Mouse (Mus musculus): Measurements from ENCODE around the gene Akirin2. TPM values are rescaled to one million over a fixed set of nuclear protein-coding genes. Genes with fewer than 3 reads are reported as not detected.
A peak's percentile ranks its signal among the peaks of the same experiment; 100 is the strongest.

Akirin2 gene
- total RNA-seq, 1 experiment: 56.4 TPM

DNA sequence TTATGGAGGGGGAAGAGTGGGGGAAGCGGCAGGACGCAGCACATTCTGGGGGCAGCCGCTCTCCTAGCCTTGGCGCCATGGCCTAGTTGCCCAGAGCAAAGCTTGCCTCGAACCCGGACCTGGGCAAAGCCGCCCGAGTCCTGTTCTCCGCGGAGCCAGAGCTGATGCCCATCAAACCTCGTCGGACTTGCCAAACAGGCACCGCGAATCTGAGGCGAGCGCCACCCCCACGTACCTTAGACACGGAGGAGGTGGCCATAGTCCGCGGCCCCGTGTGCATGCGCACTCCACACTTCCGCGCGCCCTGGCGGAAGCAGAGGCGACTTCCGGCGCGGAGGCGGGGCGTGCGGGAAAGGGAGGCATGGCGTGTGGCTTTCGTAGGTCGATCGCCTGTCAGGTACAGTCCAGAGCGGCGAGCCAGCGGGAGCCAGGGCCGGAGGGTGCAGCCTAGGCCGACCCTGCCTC is 63.9 kb downstream of the Akirin2 start, which contains the start of the genes Orc3 and Rars2:
Orc3 (minus strand) TSS at position 315 of the 465 bp plus-strand sequence.
Rars2 (plus strand) TSS at position 328 of the 465 bp plus-strand sequence.
- DNase-seq (ENCODE audit: low read depth, low spot score): peak; percentile 79
- Histone ChIP-seq H3K9me3 (ENCODE audit: control insufficient read depth, insufficient read depth, low read depth, low read length) (no peaks in the 10 kb centered on the region), H3K4me1 (ENCODE audit: control insufficient read depth in 2 of 2, insufficient read depth in 2 of 2, low read length in 2 of 2, poor library complexity in 1 of 2) (peaks cover 0 to 2% of the 10 kb centered on the region in 2 experiments; a peak in 1 of 4 replicates), H3K9ac (ENCODE audit: insufficient read depth, low read depth, low read length, poor library complexity, severe bottlenecking) (peak within 1 kb of the TSS; percentile 98), H3K27ac (ENCODE audit: insufficient read depth, low read depth, low read length, poor library complexity, severe bottlenecking) (peak within 1 kb of the TSS; percentile 62; the same call in 1 of the 2 replicates), H3K4me3 (ENCODE audit: insufficient read depth in 1 of 2, low read depth in 1 of 2, low read length in 2 of 2, poor library complexity in 1 of 2, severe bottlenecking in 1 of 2) (peak within 1 kb of the TSS; percentile 91 to 96), H3K36me3 (ENCODE audit: control insufficient read depth, insufficient read depth, low read length, poor library complexity, severe bottlenecking) (peaks cover under 1% of the 10 kb centered on the region)
- TF ChIP-seq ZC3H11A (IDR thresholded peaks at IDR 0.05; ENCODE audit: borderline replicate concordance, low read depth, low read length) (no peak), ZNF384 (IDR thresholded peaks at IDR 0.05; ENCODE audit: low read depth, low read length) (no peak), HCFC1 (IDR thresholded peaks at IDR 0.05; ENCODE audit: borderline replicate concordance, insufficient read depth, low read length) (peak; percentile 71; the same call in 1 of the 2 replicates), MAFK (IDR thresholded peaks at IDR 0.05; ENCODE audit: insufficient read depth, low read depth, low read length) (no peak)
- in situ Hi-C loops (cut with MboI; ENCODE audit: low sequenced_read_pairs in 2 of 2, unreplicated experiment in 2 of 2): no loop called here

GRCm38 (mm10) chr4:34615303-34615702 is 64.6 kb downstream of the Akirin2 start:
- Histone ChIP-seq H3K9ac (ENCODE audit: insufficient read depth, low read depth, low read length, poor library complexity, severe bottlenecking) (peak overlapping the region; percentile 90), H3K4me3 (ENCODE audit: insufficient read depth in 1 of 2, low read depth in 1 of 2, low read length in 2 of 2, poor library complexity in 1 of 2, severe bottlenecking in 1 of 2) (peak overlapping the region; percentile 91 to 96), H3K9me3 (ENCODE audit: control insufficient read depth, insufficient read depth, low read depth, low read length) (no peaks in the 10 kb centered on the region), H3K27ac (ENCODE audit: insufficient read depth, low read depth, low read length, poor library complexity, severe bottlenecking) (no peak overlapping the region), H3K4me1 (ENCODE audit: control insufficient read depth in 2 of 2, insufficient read depth in 2 of 2, low read length in 2 of 2, poor library complexity in 1 of 2) (peaks cover 0 to 2% of the 10 kb centered on the region in 2 experiments; a peak in 1 of 4 replicates), H3K36me3 (ENCODE audit: control insufficient read depth, insufficient read depth, low read length, poor library complexity, severe bottlenecking) (no peaks in the 10 kb centered on the region; the same call in 1 of the 2 replicates)
- in situ Hi-C loops (cut with MboI; ENCODE audit: low sequenced_read_pairs in 2 of 2, unreplicated experiment in 2 of 2): no loop called here
- DNase-seq (ENCODE audit: low read depth, low spot score): no peak
- no peak for TF ChIP-seq HCFC1 (IDR thresholded peaks at IDR 0.05; ENCODE audit: borderline replicate concordance, insufficient read depth, low read length)
- TF ChIP-seq ZNF384 (IDR thresholded peaks at IDR 0.05; ENCODE audit: low read depth, low read length): no peak
- TF ChIP-seq CHD2 (IDR thresholded peaks at IDR 0.05; ENCODE audit: low read depth, low read length): no peak
- no peak for TF ChIP-seq ZC3H11A (IDR thresholded peaks at IDR 0.05; ENCODE audit: borderline replicate concordance, low read depth, low read length)
- no peak for TF ChIP-seq MAFK (IDR thresholded peaks at IDR 0.05; ENCODE audit: insufficient read depth, low read depth, low read length)

DNA sequence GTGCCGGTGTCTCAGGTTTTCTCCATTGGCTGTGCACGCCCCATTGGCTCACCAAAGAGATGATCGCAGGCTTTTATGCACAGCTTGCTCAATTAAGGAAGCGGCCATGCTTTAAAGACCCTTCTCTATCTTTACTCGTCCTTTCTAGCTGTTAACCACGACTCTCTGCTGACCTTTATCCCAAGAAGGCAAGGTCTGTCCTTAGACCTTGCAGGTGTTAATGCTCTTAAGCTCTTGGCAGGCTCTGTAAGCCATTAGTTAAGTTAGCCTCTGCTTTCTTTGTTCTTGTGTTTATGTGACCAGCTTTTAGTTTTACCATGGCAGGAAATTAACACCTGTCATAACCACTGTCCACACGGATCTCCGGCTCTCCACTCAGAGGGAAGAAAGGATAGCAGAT is 65.4 kb downstream of the Akirin2 start:
- Histone ChIP-seq H3K9ac (ENCODE audit: insufficient read depth, low read depth, low read length, poor library complexity, severe bottlenecking) (peak overlapping the region; percentile 90; the same call in 1 of the 2 replicates), H3K4me3 (ENCODE audit: insufficient read depth in 1 of 2, low read depth in 1 of 2, low read length in 2 of 2, poor library complexity in 1 of 2, severe bottlenecking in 1 of 2) (peak overlapping the region; percentile 91 to 96; a peak in 3 of 4 replicates), H3K36me3 (ENCODE audit: control insufficient read depth, insufficient read depth, low read length, poor library complexity, severe bottlenecking) (no peaks in the 10 kb centered on the region; the same call in 1 of the 2 replicates), H3K27ac (ENCODE audit: insufficient read depth, low read depth, low read length, poor library complexity, severe bottlenecking) (no peak overlapping the region), H3K9me3 (ENCODE audit: control insufficient read depth, insufficient read depth, low read depth, low read length) (no peaks in the 10 kb centered on the region), H3K4me1 (ENCODE audit: control insufficient read depth in 2 of 2, insufficient read depth in 2 of 2, low read length in 2 of 2, poor library complexity in 1 of 2) (peaks cover 0 to 2% of the 10 kb centered on the region in 2 experiments; a peak in 1 of 4 replicates)
- in situ Hi-C loops (cut with MboI; ENCODE audit: low sequenced_read_pairs in 2 of 2, unreplicated experiment in 2 of 2): no loop called here
- no peak for DNase-seq (ENCODE audit: low read depth, low spot score)
- TF ChIP-seq MAFK (IDR thresholded peaks at IDR 0.05; ENCODE audit: insufficient read depth, low read depth, low read length) (no peak), HCFC1 (IDR thresholded peaks at IDR 0.05; ENCODE audit: borderline replicate concordance, insufficient read depth, low read length) (no peak), ZC3H11A (IDR thresholded peaks at IDR 0.05; ENCODE audit: borderline replicate concordance, low read depth, low read length) (no peak), CHD2 (IDR thresholded peaks at IDR 0.05; ENCODE audit: low read depth, low read length) (no peak), ZNF384 (IDR thresholded peaks at IDR 0.05; ENCODE audit: low read depth, low read length) (no peak)

Other genes starting within 250 kb of the Akirin2 start
- 72.9 and 73.9 TPM in 2 replicates for gene Orc3, start 64.0 kb downstream of the Akirin2 start, total RNA-seq (2012; rRNA removed)
- 29.0 and 31.5 TPM in 2 replicates for gene Rars2, start 64.0 kb downstream of the Akirin2 start, total RNA-seq (2012; rRNA removed)
- 35.9 and 36.9 TPM in 2 replicates for gene Slc35a1, start 136.5 kb downstream of the Akirin2 start, total RNA-seq (2012; rRNA removed)
- 0.53 and 1.3 TPM in 2 replicates for gene Cfap206, start 179.3 kb downstream of the Akirin2 start, total RNA-seq (2012; rRNA removed)
- gene Gm136, start 205.3 kb downstream of the Akirin2 start, total RNA-seq (2012; rRNA removed): not detected in 2 replicates
- gene Smim8, start 227.5 kb downstream of the Akirin2 start, total RNA-seq (2012; rRNA removed): 15.3 and 23.5 TPM in 2 replicates